Mouse (Mus musculus): ENCODE data around the gene Tjp1. TPM values are rescaled to one million over a fixed set of nuclear protein-coding genes. Genes with fewer than 3 reads are reported as not detected.

Gene Tjp1
- total and polyA plus RNA-seq, 3 experiments, result not detected

DNA sequence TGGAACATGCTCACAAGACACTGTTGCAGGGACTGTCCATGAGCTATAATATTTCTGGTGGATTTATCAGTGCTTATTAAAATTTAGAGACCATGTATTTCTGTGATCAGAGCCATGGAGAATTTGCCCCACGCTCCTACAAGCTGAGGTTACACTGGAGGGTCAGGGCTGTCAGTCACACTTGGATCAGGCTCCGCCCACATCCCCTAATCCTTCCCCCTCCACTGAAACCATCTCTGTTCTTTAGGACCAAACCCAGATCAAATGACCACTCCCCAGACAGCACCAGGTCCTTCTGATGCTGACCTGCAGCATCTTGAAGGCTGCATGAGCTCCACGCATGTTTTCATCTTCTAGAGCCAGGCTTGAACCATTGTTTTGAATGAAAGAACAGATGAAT, 111.1 kb downstream of the Tjp1 start:
- peaks cover 2% of the 10 kb centered on the region for H3K9me3 ChIP-seq (replicated peaks; ENCODE audit: low read length)
- peaks cover 3% of the 10 kb centered on the region for H3K27me3 ChIP-seq (replicated peaks)
- dilution Hi-C loops (cut with MboI; ENCODE audit: extremely low pct_ligation_motif_present, extremely low pct_unique_long_range_greater_than_20kb, low sequenced_read_pairs), result no loop called here
- no peak overlapping the region for H3K9ac ChIP-seq (ENCODE audit: insufficient read depth, low read depth)
- no peak overlapping the region for H3K4me2 ChIP-seq (ENCODE audit: insufficient read depth, low read depth, poor library complexity, severe bottlenecking)
- no peak overlapping the region for H3K27ac ChIP-seq (ENCODE audit: insufficient read depth, low read depth)
- H3K4me3 ChIP-seq (replicated peaks in 1 of 3; ENCODE audit: low read depth in 2 of 3, low read length in 2 of 3, poor library complexity in 1 of 3), result no peak overlapping the region
- no peaks in the 10 kb centered on the region for H3K79me2 ChIP-seq (replicated peaks; ENCODE audit: control insufficient read depth, extremely low read depth, insufficient read depth, poor library complexity, severe bottlenecking)
- in situ Hi-C loops (cut with MboI; ENCODE audit: low pct_ligation_motif_present, low pct_unique_long_range_greater_than_20kb, low sequenced_read_pairs), result no loop called here
- H3K36me3 ChIP-seq (replicated peaks in 1 of 2; ENCODE audit: control insufficient read depth in 1 of 2, insufficient read depth in 1 of 2, low read length in 1 of 2), result no peaks in the 10 kb centered on the region
- peaks cover 0 to 22% of the 10 kb centered on the region in 2 experiments; a peak in 2 of 4 replicates for H3K4me1 ChIP-seq (ENCODE audit: control insufficient read depth in 1 of 2, insufficient read depth in 2 of 2)
- DNase-seq (ENCODE audit: extremely low read depth), result no peak
- TF ChIP-seq ZC3H11A (IDR thresholded peaks at IDR 0.05; ENCODE audit: low read depth, low read length), result no peak

DNA sequence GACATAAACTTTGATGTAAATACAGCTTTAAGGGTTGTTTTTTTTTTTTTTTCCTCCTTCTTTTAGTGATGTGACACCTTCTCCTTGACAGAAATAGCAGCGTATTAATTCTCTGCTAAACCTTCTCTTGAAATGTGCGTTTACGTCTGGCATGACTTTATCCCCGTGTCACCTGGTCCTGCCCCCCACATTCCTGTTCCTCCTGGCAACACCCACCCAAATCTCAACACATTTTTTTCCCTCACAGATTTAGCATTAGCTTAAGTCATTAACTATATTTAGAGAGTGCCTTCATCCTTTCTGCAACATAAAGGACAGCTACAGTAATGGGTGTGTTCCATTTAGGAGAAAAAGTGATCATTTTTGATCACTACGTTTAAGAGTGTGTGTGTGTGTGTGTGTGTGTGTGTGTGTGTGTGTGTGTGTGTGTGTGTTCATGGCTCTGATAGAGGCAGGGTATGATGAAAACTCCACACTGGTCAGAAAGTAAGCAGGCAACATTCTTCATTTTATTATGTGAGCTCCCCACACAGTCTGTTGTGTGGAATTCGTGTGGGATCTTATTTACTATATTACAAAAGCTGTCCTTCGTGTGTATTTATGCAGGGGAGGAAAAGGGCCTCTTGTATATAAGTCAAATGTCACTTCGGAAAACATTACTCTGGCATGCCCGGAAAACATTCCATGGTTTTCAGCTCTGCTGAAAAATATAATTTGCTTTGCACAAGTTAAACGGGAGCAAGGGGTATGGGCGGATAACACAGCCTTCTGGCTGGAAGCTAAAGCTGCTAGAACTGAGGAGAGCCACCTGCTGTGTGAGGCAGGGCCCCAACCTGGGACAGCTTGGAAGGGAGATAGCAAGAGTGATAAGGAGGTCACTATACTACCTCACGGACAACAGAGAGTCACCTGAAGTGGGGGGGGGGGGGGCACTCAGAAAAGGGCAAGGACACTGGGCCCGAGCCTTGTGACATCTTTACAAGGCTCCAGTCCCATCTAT, 113.3 kb downstream of the Tjp1 start:
- no peaks in the 10 kb centered on the region for H3K79me2 ChIP-seq (replicated peaks; ENCODE audit: control insufficient read depth, extremely low read depth, insufficient read depth, poor library complexity, severe bottlenecking)
- no peak overlapping the region for H3K4me2 ChIP-seq (ENCODE audit: insufficient read depth, low read depth, poor library complexity, severe bottlenecking)
- dilution Hi-C loops (cut with MboI; ENCODE audit: extremely low pct_ligation_motif_present, extremely low pct_unique_long_range_greater_than_20kb, low sequenced_read_pairs), result no loop called here
- no peak for TF ChIP-seq ETS1 (conservative IDR thresholded peaks at IDR 0.05; ENCODE audit: low read depth, low read length)
- TF ChIP-seq MYC (IDR thresholded peaks at IDR 0.05; ENCODE audit: low read depth, low read length), result no peak
- TF ChIP-seq NRF1 (IDR thresholded peaks at IDR 0.05; ENCODE audit: low read depth, low read length), result no peak
- no peak for TF ChIP-seq ELF1 (IDR thresholded peaks at IDR 0.05; ENCODE audit: low read depth, low read length)
- TF ChIP-seq ZC3H11A (IDR thresholded peaks at IDR 0.05; ENCODE audit: low read depth, low read length), result no peak
- TF ChIP-seq KAT2A (IDR thresholded peaks at IDR 0.05; ENCODE audit: insufficient replicate concordance, low read length), result no peak
- no peak for TF ChIP-seq POLR2AphosphoS2 (IDR thresholded peaks at IDR 0.05; ENCODE audit: low read depth, low read length)
- no peak for TF ChIP-seq CTCF (conservative IDR thresholded peaks at IDR 0.05 in 1 of 2, IDR thresholded peaks at IDR 0.05 in 1 of 2; ENCODE audit: low read depth in 2 of 2, low read length in 2 of 2)
- TF ChIP-seq IRF4 (IDR thresholded peaks at IDR 0.05; ENCODE audit: low read depth, low read length), result no peak
- no peak for TF ChIP-seq MAFK (IDR thresholded peaks at IDR 0.05; ENCODE audit: insufficient replicate concordance, low read length)
- TF ChIP-seq MEF2A (IDR thresholded peaks at IDR 0.05; ENCODE audit: borderline replicate concordance, low read depth, low read length), result no peak
- no peak for TF ChIP-seq BHLHE40 (IDR thresholded peaks at IDR 0.05; ENCODE audit: low read depth, low read length)
- no peak for TF ChIP-seq ZNF384 (IDR thresholded peaks at IDR 0.05; ENCODE audit: low read depth, low read length)
- TF ChIP-seq PAX5 (IDR thresholded peaks at IDR 0.05; ENCODE audit: low read length), result no peak
- TF ChIP-seq E2F4 (IDR thresholded peaks at IDR 0.05; ENCODE audit: insufficient replicate concordance, low read depth, low read length), result no peak
- no peak for TF ChIP-seq TBP (conservative IDR thresholded peaks at IDR 0.05; ENCODE audit: low read depth, low read length)
- no peak for TF ChIP-seq ZKSCAN1 (IDR thresholded peaks at IDR 0.05; ENCODE audit: borderline replicate concordance, low read depth, low read length)
- TF ChIP-seq USF2 (conservative IDR thresholded peaks at IDR 0.05; ENCODE audit: low read depth, low read length), result no peak
- TF ChIP-seq NELFE (IDR thresholded peaks at IDR 0.05; ENCODE audit: low read depth, low read length), result no peak
- no peak for TF ChIP-seq MAZ (IDR thresholded peaks at IDR 0.05; ENCODE audit: low read depth, low read length)
- DNase-seq (ENCODE audit: extremely low read depth), result no peak
- no peaks in the 10 kb centered on the region for H3K36me3 ChIP-seq (replicated peaks in 1 of 2; ENCODE audit: control insufficient read depth in 1 of 2, insufficient read depth in 1 of 2, low read length in 1 of 2)
- H3K27ac ChIP-seq (ENCODE audit: insufficient read depth, low read depth), result no peak overlapping the region
- H3K9ac ChIP-seq (ENCODE audit: insufficient read depth, low read depth), result no peak overlapping the region
- in situ Hi-C loops (cut with MboI; ENCODE audit: low pct_ligation_motif_present, low pct_unique_long_range_greater_than_20kb, low sequenced_read_pairs), result no loop called here
- peaks cover 2% of the 10 kb centered on the region for H3K9me3 ChIP-seq (replicated peaks; ENCODE audit: low read length)
- no peak overlapping the region for H3K4me3 ChIP-seq (replicated peaks in 1 of 3; ENCODE audit: low read depth in 2 of 3, low read length in 2 of 3, poor library complexity in 1 of 3)
- peaks cover 3% of the 10 kb centered on the region for H3K27me3 ChIP-seq (replicated peaks)
- peaks cover 0 to 19% of the 10 kb centered on the region in 2 experiments; a peak in 2 of 4 replicates for H3K4me1 ChIP-seq (ENCODE audit: control insufficient read depth in 1 of 2, insufficient read depth in 2 of 2)
